Mouse (Mus musculus) heart, embryonic 12.5 days (tissue): ENCODE data around the gene Fam222b. TPM values are rescaled to one million over a fixed set of nuclear protein-coding genes. Genes with fewer than 3 reads are reported as not detected.

Experiments used
- ATAC-seq: fragments of 200-750 bp; cut with Nextera tagmentation; 2 replicates; pipeline ENCODE4 v1.8.0; 2017; ENCODE audit warnings: moderate TSS enrichment, moderate library complexity; ENCODE audit not compliant: insufficient number of reproducible peaks, low FRiP score
- H3K27ac ChIP-seq: fragments of 300-500 bp; sonication (generic); 2 replicates; pipeline ENCODE4 v1.5.1; 2016; ENCODE audit warnings: mild to moderate bottlenecking, moderate library complexity; ENCODE audit not compliant: poor library complexity, severe bottlenecking
- H3K27me3 ChIP-seq: fragments of 300-500 bp; sonication (generic); replicated peaks from 2 replicates; pipeline ENCODE4 v1.6.1; 2016; ENCODE audit warnings: mild to moderate bottlenecking, moderate library complexity
- H3K36me3 ChIP-seq: fragments of 300-500 bp; sonication (generic); 2 replicates; pipeline ENCODE4 v1.6.1; 2016; ENCODE audit warnings: mild to moderate bottlenecking, moderate library complexity
- H3K4me1 ChIP-seq: fragments of 300-500 bp; sonication (generic); replicated peaks from 2 replicates; pipeline ENCODE4 v1.6.1; 2016; ENCODE audit warnings: mild to moderate bottlenecking
- H3K4me2 ChIP-seq: fragments of 300-500 bp; sonication (generic); 2 replicates; pipeline ENCODE4 v1.6.1; 2016; ENCODE audit warnings: mild to moderate bottlenecking, moderate library complexity
- H3K4me3 ChIP-seq: fragments of 300-500 bp; sonication (generic); 2 replicates; pipeline ENCODE4 v1.5.1; 2016; ENCODE audit warnings: mild to moderate bottlenecking
- H3K9ac ChIP-seq: fragments of 300-500 bp; sonication (generic); 2 replicates; pipeline ENCODE4 v1.6.1; 2016; ENCODE audit warnings: mild to moderate bottlenecking, moderate library complexity
- H3K9me3 ChIP-seq: fragments of 300-500 bp; sonication (generic); replicated peaks from 2 replicates; pipeline ENCODE4 v1.6.1; 2016; ENCODE audit warnings: mild to moderate bottlenecking, moderate library complexity
- WGBS: fragments of 180-500 bp; shearing (Covaris S2); methylation state at CpG from one replicate; pipeline ENCODE4 v1.1.7; 2016; 5-methylcytosine and 5-hydroxymethylcytosine counted together
- polyA plus RNA-seq: library from polyadenylated mRNA; unstranded; fragments of >200 nt; fragmentation: Nextera tagmentation; extraction: Ambion mirVana; gene quantifications from 2 replicates; pipeline ENCODE4 v1.2.1, GENCODE M21; 2016

Fam222b gene
- polyA plus RNA-seq, 1 experiment from 2014 or later, result 22.6 TPM

DNA sequence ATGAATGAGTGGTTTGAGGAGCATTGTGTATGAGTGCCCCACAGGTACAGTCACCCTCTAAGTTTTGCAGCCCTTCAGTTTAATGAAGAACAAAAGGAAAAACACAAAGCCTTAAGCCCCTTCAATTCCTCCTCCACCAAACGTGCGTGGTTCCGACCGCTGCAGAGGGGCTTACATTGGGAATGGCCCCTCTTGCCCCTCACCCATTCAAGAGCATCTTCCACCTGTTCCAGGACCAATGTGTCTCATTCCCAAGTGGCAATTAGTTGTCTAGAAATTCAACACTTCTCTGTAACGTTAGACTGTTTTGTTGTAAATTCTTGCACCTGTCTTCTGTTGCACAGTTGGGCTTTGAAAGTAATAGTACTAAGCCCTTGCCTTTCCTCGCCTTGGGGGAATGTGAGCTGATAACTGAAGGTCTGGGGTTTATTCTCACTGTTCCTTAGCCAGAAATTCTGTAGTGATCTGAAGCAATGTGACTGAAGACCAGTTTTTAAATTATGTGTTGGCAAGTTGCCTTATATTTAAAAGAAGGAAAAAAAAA is 61.8 kb downstream of the Fam222b start:
- WGBS, result 80% methylated on average over 6 of the region's 6 CpGs
- H3K4me1 ChIP-seq, result peaks cover 13% of the 10 kb centered on the region; the same call in 1 of the 2 replicates

DNA sequence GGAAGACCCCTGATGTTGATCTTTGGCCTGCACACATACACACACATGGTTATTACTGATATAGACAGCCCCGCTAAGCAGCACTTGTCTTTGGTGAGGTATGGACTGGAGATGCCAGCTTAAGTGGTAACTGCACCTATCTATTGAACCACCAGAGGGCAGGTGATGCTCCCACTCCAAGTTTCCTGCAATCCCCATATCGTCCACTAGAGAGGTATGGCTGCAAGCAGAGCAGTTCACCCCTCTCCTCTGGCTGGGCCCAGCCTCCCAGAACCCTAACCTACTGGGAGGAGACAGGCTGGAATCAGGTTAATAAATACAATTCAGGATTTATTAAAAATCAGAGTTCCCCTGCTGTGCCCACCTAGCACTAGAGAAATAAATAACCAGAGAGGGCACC is 64.6 kb downstream of the Fam222b start:
- H3K4me1 ChIP-seq, result peaks cover 36% of the 10 kb centered on the region
- 25% methylated on average over 2 of the region's 2 CpGs for WGBS
- ATAC-seq, result no peak

More for the DNA sequence above, 61.8 kb downstream of the Fam222b start:
- H3K36me3 ChIP-seq, result peaks cover 89% of the 10 kb centered on the region
- H3K9me3 ChIP-seq, result no peaks in the 10 kb centered on the region
- H3K9ac ChIP-seq, result no peak overlapping the region
- no peak overlapping the region for H3K27ac ChIP-seq
- ATAC-seq, result no peak
- no peak overlapping the region for H3K4me3 ChIP-seq
- no peak overlapping the region for H3K4me2 ChIP-seq
- no peaks in the 10 kb centered on the region for H3K27me3 ChIP-seq

DNA sequence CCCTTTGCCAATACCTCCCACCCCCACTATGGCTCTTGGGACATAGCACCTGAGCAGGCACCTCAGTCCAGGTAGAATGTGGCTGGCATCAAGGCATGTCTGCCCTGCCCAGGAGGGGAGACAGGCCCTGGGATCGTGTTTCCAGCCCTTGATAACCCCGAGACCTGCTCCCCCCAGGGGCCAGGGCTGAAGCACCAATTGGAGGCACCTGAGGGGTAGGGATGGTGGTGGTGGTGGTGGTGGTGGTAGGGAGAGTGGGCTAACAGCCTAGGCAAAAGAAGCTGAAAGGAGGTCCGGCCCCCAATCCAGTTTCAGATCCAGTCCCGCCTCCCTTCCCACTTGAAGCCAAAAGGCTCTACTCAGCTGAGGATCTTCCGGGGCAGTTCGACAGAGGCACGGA is 65.1 kb downstream of the Fam222b start:
- Histone ChIP-seq H3K4me2 (no peak overlapping the region), H3K27me3 (no peaks in the 10 kb centered on the region), H3K27ac (no peak overlapping the region), H3K9ac (no peak overlapping the region; the same call in 1 of the 2 replicates), H3K9me3 (no peaks in the 10 kb centered on the region), H3K4me3 (0 out of 2 replicates have a peak overlapping the region, but pooled peaks have one; percentile 3), H3K36me3 (peaks cover 76% of the 10 kb centered on the region), H3K4me1 (peaks cover 36% of the 10 kb centered on the region)
- 82% methylated on average over 7 of the region's 7 CpGs for WGBS
- ATAC-seq, result no peak

More for the DNA sequence above, 64.6 kb downstream of the Fam222b start:
- no peak overlapping the region for H3K27ac ChIP-seq
- H3K9me3 ChIP-seq, result no peaks in the 10 kb centered on the region
- no peak overlapping the region for H3K9ac ChIP-seq
- 0 out of 2 replicates have a peak overlapping the region, but pooled peaks have one; percentile 3 for H3K4me3 ChIP-seq
- H3K4me2 ChIP-seq, result no peak overlapping the region
- peaks cover 80% of the 10 kb centered on the region for H3K36me3 ChIP-seq
- H3K27me3 ChIP-seq, result no peaks in the 10 kb centered on the region

DNA sequence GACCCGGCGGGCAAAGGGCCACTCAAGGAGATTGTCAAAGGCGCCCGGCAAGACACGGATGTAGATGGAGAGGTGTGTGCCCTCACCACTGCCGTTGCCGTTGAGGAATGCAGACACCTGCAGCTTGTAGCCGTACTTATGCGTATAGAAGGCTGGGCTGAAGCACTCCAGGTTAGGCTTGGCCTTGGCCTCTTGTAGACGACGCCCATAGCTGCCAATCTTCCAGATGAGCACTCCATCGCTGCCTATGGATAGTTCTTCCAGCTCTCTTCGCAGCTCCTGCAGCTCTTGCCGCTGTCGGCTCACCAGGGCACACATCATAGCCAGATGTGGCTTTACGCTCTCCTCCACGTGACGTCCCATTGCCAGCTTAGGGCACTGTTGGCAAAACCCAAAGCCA is 65.7 kb downstream of the Fam222b start:
- 87% methylated on average over 18 of the region's 18 CpGs for WGBS
- Histone ChIP-seq H3K27me3 (no peaks in the 10 kb centered on the region), H3K9me3 (no peaks in the 10 kb centered on the region), H3K27ac (no peak overlapping the region), H3K4me1 (peaks cover 36% of the 10 kb centered on the region), H3K9ac (no peak overlapping the region), H3K4me2 (no peak overlapping the region), H3K36me3 (peaks cover 70% of the 10 kb centered on the region), H3K4me3 (no peak overlapping the region)
- no peak for ATAC-seq

DNA sequence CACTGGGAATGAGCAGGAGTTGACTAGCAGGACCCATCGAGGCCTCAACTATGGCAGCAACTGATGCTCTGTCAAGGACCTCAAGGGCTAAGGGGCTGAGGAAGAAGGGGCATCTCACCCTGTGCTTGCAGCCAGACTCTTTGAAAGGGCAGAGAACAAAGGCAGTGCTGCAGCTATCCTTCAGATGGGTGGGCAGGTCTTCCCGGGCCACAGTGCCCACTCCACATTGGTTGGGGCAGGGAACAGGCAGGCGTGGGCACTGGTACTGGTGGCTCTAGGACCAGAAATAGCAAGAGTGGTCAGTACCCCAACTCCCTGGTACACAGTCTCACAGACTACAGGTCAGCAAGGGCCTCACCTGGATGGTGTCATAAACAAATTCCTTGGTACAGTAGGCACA is 66.2 kb downstream of the Fam222b start:
- peaks cover 65% of the 10 kb centered on the region for H3K36me3 ChIP-seq
- H3K4me3 ChIP-seq, result no peak overlapping the region
- no peak overlapping the region for H3K4me2 ChIP-seq
- H3K27ac ChIP-seq, result no peak overlapping the region
- H3K4me1 ChIP-seq, result peaks cover 36% of the 10 kb centered on the region
- no peak for ATAC-seq
- no peak overlapping the region for H3K9ac ChIP-seq
- no peaks in the 10 kb centered on the region for H3K27me3 ChIP-seq
- H3K9me3 ChIP-seq, result no peaks in the 10 kb centered on the region
- WGBS, result 85% methylated on average over 3 of the region's 3 CpGs

DNA sequence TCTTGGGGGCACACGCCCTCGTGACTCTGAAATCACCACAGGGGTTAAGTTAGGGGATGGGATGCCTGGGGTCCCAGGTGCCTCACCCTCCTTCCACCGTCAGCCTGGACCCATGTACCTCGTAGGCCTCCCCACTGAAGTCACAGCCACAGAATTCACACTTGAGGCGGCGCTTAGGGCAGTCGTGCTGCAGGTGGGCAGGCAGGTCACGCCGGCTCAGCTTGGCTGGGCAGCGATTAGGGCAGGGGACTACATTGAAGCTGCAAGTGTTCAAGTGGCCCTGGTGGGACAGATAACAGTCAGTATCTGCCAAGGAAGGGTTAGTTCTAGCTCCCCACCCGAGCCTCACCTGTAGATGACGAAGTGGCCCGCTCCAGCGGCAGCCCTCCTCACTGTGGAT is 66.7 kb downstream of the Fam222b start:
- Histone ChIP-seq H3K9ac (no peak overlapping the region), H3K9me3 (no peaks in the 10 kb centered on the region), H3K27ac (no peak overlapping the region), H3K4me3 (no peak overlapping the region), H3K4me2 (no peak overlapping the region), H3K27me3 (no peaks in the 10 kb centered on the region), H3K36me3 (peaks cover 60% of the 10 kb centered on the region), H3K4me1 (peaks cover 41% of the 10 kb centered on the region)
- 90% methylated on average over 14 of the region's 14 CpGs for WGBS
- ATAC-seq, result no peak

DNA sequence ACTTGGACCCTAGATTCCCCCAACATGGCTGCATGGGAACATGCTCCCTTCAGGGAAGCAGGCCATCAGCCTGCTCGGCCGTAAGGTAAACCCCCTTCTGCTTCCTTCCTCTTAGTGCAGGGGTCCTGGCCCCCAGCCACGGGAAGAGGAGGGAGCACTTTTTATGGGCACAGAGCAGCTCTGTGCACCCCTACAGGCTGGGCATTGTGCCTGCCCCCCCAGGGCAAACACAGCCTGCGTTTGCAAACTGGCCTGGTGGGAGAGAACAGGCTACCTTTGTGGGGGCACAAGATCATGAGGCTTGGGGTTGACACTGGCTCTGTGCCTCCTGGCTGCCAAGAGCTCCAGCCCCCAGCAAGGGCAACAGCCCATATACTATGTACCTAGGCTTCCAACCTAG is 67.5 kb downstream of the Fam222b start:
- peaks cover 42% of the 10 kb centered on the region for H3K4me1 ChIP-seq
- no peaks in the 10 kb centered on the region for H3K27me3 ChIP-seq
- no peak for ATAC-seq
- H3K27ac ChIP-seq, result peak overlapping the region; percentile 19; the same call in 1 of the 2 replicates
- peaks cover 55% of the 10 kb centered on the region for H3K36me3 ChIP-seq
- WGBS, result 78% methylated on average over 4 of the region's 4 CpGs
- 0 out of 2 replicates have a peak overlapping the region, but pooled peaks have one; percentile 3 for H3K4me3 ChIP-seq
- H3K9me3 ChIP-seq, result no peaks in the 10 kb centered on the region
- 0 out of 2 replicates have a peak overlapping the region, but pooled peaks have one; percentile 91 for H3K9ac ChIP-seq
- peak overlapping the region; percentile 81 for H3K4me2 ChIP-seq

DNA sequence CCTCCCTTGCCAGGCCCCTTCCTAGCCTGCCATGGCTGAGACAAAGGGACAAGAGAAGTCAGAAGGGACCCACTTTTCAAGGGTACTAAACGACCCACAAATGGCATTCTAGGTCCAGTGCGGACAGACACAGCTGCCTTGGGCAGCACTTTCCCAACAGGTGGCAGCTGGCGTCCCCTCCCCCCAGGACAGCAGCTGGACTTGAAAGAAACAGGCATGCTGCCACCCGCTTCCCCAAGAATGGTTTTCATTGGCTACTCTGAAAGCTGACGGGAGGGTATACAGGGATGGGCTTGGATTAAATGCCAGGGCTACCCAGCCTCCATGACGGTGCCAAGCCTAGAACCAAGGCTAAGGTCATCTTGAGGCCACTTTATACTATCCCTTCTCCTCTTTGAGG is 68.0 kb downstream of the Fam222b start:
- Histone ChIP-seq H3K36me3 (peaks cover 52% of the 10 kb centered on the region), H3K4me3 (peak overlapping the region; percentile 71; the same call in 1 of the 2 replicates), H3K4me2 (peak overlapping the region; percentile 81), H3K4me1 (peaks cover 42% of the 10 kb centered on the region), H3K27me3 (no peaks in the 10 kb centered on the region), H3K9me3 (no peaks in the 10 kb centered on the region), H3K9ac (0 out of 2 replicates have a peak overlapping the region, but pooled peaks have one; percentile 91), H3K27ac (peak overlapping the region; percentile 93; the same call in 1 of the 2 replicates)
- 69% methylated on average over 6 of the region's 6 CpGs for WGBS
- ATAC-seq, result no peak

DNA sequence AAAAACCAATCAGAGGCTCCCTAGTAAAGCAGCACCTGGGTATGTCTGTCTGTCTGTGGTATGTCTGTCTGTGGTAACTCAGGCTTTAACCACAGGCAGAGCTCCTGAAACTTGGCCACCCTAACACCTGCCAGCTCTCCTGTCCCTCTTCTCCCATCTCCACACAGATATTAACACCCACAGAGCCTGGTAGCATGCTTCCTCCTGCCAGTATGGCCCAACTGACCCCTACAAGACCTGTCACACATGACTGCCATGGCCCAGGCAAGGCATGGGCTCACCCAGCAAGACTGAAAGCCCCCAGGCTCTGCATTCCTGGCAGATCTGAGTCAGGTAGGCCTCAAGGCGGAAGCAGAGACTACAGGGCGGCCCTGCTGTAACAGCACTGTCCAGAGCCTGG is 68.6 kb downstream of the Fam222b start:
- Histone ChIP-seq H3K36me3 (peaks cover 47% of the 10 kb centered on the region), H3K9me3 (no peaks in the 10 kb centered on the region), H3K4me3 (peak overlapping the region; percentile 71), H3K9ac (peak overlapping the region; percentile 91), H3K4me2 (peak overlapping the region; percentile 81), H3K27me3 (no peaks in the 10 kb centered on the region), H3K27ac (peak overlapping the region; percentile 93), H3K4me1 (peaks cover 42% of the 10 kb centered on the region)
- 73% methylated on average over 2 of the region's 2 CpGs for WGBS
- ATAC-seq, result no peak

DNA sequence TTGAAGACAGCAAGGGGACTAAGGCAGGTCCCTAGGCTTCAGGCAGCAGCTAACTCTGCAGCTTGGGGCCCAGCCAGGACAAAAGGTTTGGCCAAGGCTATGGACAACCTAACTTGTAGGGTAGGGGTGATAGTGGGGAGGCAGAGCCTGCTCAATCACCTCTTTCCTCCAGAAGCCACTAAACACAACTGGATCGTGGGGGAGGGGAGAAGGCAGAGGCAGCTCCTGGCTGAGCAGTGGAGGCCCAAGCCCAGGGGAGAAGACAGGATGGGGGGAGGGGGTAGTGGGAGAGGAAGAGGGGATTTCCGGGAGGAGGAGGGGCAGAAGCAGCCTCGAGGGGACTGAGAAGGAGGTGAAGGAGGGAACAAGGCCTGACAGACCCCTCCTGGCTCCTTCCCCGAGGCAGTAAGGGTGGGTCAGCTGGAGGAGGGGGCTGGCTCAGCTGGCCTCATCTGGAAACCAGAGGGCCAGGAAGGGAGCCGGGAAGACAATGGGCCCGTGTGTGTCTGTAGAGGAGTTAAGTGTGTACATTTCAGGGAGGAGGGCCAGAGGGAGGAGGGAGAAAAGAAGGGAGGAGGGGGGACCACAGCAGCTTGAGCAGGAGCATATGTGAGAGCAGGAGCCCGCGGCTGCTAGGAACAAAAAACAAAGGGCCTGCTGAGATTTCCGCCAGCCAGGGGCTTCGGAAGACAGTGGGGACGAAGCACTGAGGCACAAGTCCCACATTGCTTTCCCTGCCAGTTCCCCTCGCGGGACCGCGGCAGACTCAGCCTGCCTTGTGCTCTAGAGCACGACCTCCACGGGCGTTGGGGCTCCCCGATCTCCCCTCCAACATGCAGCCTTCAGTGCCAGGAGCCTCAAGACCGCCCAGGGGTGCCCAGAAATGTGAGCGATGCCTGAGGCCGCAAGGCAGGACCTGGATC is 69.5 kb downstream of the Fam222b start:
- Histone ChIP-seq H3K4me1 (peaks cover 40% of the 10 kb centered on the region), H3K9me3 (no peaks in the 10 kb centered on the region)
- WGBS, result under 1% methylated on average over 22 of the region's 22 CpGs

DNA sequence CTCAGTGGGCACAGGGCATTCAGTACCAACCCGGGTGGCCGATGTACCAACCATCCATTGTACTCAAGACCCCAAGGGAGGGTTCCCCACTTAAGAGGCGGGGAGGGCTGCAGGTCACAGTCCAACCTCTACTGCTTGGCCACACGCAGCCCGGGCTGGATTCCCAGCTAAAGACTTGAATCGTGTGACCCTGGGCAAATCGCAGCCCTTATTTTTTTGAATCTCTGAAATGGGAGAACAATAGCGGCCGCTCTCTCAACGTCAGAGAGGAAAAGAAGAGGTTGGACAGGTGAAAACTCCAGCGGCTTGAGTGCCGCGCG is 70.1 kb downstream of the Fam222b start:
- H3K4me1 ChIP-seq, result peaks cover 37% of the 10 kb centered on the region
- no peaks in the 10 kb centered on the region for H3K9me3 ChIP-seq
- no peak for ATAC-seq
- 2% methylated on average over 14 of the region's 14 CpGs for WGBS
- H3K4me3 ChIP-seq, result peak overlapping the region; percentile 71
- no peaks in the 10 kb centered on the region for H3K27me3 ChIP-seq
- H3K4me2 ChIP-seq, result peak overlapping the region; percentile 81
- peak overlapping the region; percentile 93 for H3K27ac ChIP-seq
- H3K9ac ChIP-seq, result peak overlapping the region; percentile 91
- H3K36me3 ChIP-seq, result peaks cover 32% of the 10 kb centered on the region

More for the DNA sequence above, 69.5 kb downstream of the Fam222b start:
- H3K4me3 ChIP-seq, result peak overlapping the region; percentile 71
- H3K27me3 ChIP-seq, result no peaks in the 10 kb centered on the region
- ATAC-seq, result peak; percentile 68
- peak overlapping the region; percentile 91 for H3K9ac ChIP-seq
- H3K4me2 ChIP-seq, result peak overlapping the region; percentile 81
- peak overlapping the region; percentile 93 for H3K27ac ChIP-seq
- H3K36me3 ChIP-seq, result peaks cover 38% of the 10 kb centered on the region
